15 mouse cellular contexts compared by ENCODE assay signal in genomic region chr8:122695438-122696042, GRCm38 (mm10). TPM values are rescaled to one million over a fixed set of nuclear protein-coding genes. Genes with fewer than 3 reads are reported as not detected.
A peak's percentile ranks its signal among the peaks of the same experiment; 100 is the strongest.
DNase-seq lines count a peak whose midpoint lies in the region; ATAC-seq and TF ChIP-seq lines count a peak whose summit lies in the region.
"Had no signal": no experiment of that assay in that cellular context is flagged by ENCODE, and none has a peak within 500 bp of the region (broad histone marks: within the 10 kb centered on the region; RNA-seq: fewer than 3 reads in every experiment).

No protein-coding gene starts in this region.

- TF ChIP-seq CTCF in lung, adult 2 months (IDR thresholded peaks at IDR 0.05; ENCODE audit: insufficient read depth, low read length): no peak
- no peak for TF ChIP-seq CTCF in bone marrow, adult 2 months (IDR thresholded peaks at IDR 0.05; ENCODE audit: control insufficient read depth, insufficient read depth, low read length)

- no peak overlapping the region for H3K9ac ChIP-seq in heart, embryonic 11.5 days (ENCODE audit: low read depth, low read length)
- peak overlapping the region; percentile 20; the same call in 1 of the 2 replicates for H3K9ac ChIP-seq in liver, embryonic 16.5 days (ENCODE audit: low read depth, low read length)
- H3K9ac ChIP-seq: embryonic facial prominence, embryonic 12.5 days had no signal

- ATAC-seq in heart, embryonic 11.5 days (replicated peaks; ENCODE audit: insufficient number of reproducible peaks, low FRiP score, low TSS enrichment): no peak
- ATAC-seq in liver, embryonic 16.5 days (ENCODE audit: low read depth): no peak
- ATAC-seq: CD4-positive, CD25-positive, alpha-beta regulatory T cell, adult 4 months; forebrain, embryonic 14.5 days; intestine, embryonic 16.5 days had no signal

- no peak overlapping the region for H3K4me3 ChIP-seq in heart, embryonic 11.5 days (ENCODE audit: low read depth, low read length)
- no peak overlapping the region for H3K4me3 ChIP-seq in lung, adult 2 months (replicated peaks; ENCODE audit: extremely low read depth, low read depth, low read length)
- peak overlapping the region; percentile 28 for H3K4me3 ChIP-seq in bone marrow, adult 2 months (replicated peaks; ENCODE audit: control insufficient read depth, low read depth, low read length)
- peak overlapping the region; percentile 58 for H3K4me3 ChIP-seq in liver, embryonic 16.5 days (ENCODE audit: low read depth, low read length)
- H3K4me3 ChIP-seq: embryonic facial prominence, embryonic 12.5 days; hindbrain, embryonic 10.5 days had no signal

- peaks cover 42% of the 10 kb centered on the region for H3K4me1 ChIP-seq in heart, embryonic 11.5 days (ENCODE audit: control insufficient read depth, insufficient read depth, low read length)
- peaks cover 6% of the 10 kb centered on the region; the same call in 1 of the 2 replicates for H3K4me1 ChIP-seq in lung, adult 2 months (ENCODE audit: control insufficient read depth, insufficient read depth, low read length)
- peaks cover 30% of the 10 kb centered on the region for H3K4me1 ChIP-seq in bone marrow, adult 2 months (ENCODE audit: control insufficient read depth, insufficient read depth, low read length)
- H3K4me1 ChIP-seq in liver, embryonic 16.5 days (ENCODE audit: control insufficient read depth, low read depth, low read length): peaks cover 95% of the 10 kb centered on the region

- H3K27ac ChIP-seq in heart, embryonic 11.5 days (ENCODE audit: low read depth, low read length): no peak overlapping the region
- H3K27ac ChIP-seq in bone marrow, adult 2 months (ENCODE audit: control insufficient read depth, insufficient read depth, low read depth, low read length, poor library complexity): peak overlapping the region; percentile 11; the same call in 1 of the 2 replicates
- peak overlapping the region; percentile 24; the same call in 1 of the 2 replicates for H3K27ac ChIP-seq in liver, embryonic 16.5 days (ENCODE audit: low read length)
- H3K27ac ChIP-seq: embryonic facial prominence, embryonic 12.5 days; hindbrain, embryonic 10.5 days had no signal

- DNase-seq in heart, adult 18-20 months: no peak
- peak; percentile 56 for DNase-seq in lung, postnatal 36 days
- no peak for DNase-seq in lung, adult 2 months
- DNase-seq in layer of hippocampus, postnatal 36 days: no peak
- DNase-seq: cerebellum, adult 9-10 months; gastrocnemius, postnatal 36 days; thymus, postnatal 14 days had no signal

- H3K9me3 ChIP-seq in heart, embryonic 11.5 days (replicated peaks; ENCODE audit: control insufficient read depth, low read length): no peaks in the 10 kb centered on the region
- no peaks in the 10 kb centered on the region for H3K9me3 ChIP-seq in liver, embryonic 16.5 days (replicated peaks; ENCODE audit: control insufficient read depth, low read length)
- H3K9me3 ChIP-seq: embryonic facial prominence, embryonic 12.5 days; hindbrain, embryonic 10.5 days had no signal

- 57% methylated on average over 7 of the region's 7 CpGs for WGBS in heart, embryonic 11.5 days (ENCODE audit: insufficient replicate concordance)
- 69% methylated on average over 7 of the region's 7 CpGs for WGBS in lung, adult 2 months
- 26% methylated on average over 7 of the region's 7 CpGs for WGBS in bone marrow, adult 2 months
- 45% methylated on average over 7 of the region's 7 CpGs for WGBS in liver, embryonic 16.5 days (ENCODE audit: insufficient replicate concordance)

- TF ChIP-seq POLR2A in lung, adult 2 months (IDR thresholded peaks at IDR 0.05; ENCODE audit: borderline replicate concordance, extremely low read depth, low read depth, low read length): no peak
- TF ChIP-seq POLR2A in bone marrow, adult 2 months (IDR thresholded peaks at IDR 0.05; ENCODE audit: borderline replicate concordance, control insufficient read depth, low read depth, low read length): no peak

- H3K4me2 ChIP-seq in heart, embryonic 11.5 days: peak overlapping the region; percentile 4; the same call in 1 of the 2 replicates
- H3K4me2 ChIP-seq in liver, embryonic 16.5 days (ENCODE audit: low read depth, low read length): peak overlapping the region; percentile 64
- H3K4me2 ChIP-seq: embryonic facial prominence, embryonic 12.5 days had no signal

- H3K36me3 ChIP-seq in heart, embryonic 11.5 days (ENCODE audit: control insufficient read depth, insufficient read depth, low read length): no peaks in the 10 kb centered on the region
- H3K36me3 ChIP-seq in liver, embryonic 16.5 days (ENCODE audit: control insufficient read depth, insufficient read depth): no peaks in the 10 kb centered on the region
- H3K36me3 ChIP-seq: embryonic facial prominence, embryonic 12.5 days; hindbrain, embryonic 10.5 days had no signal

- 0 out of 2 replicates have a peak, but pooled peaks cover 2% of the 10 kb centered on the region for H3K27me3 ChIP-seq in heart, embryonic 11.5 days (ENCODE audit: control insufficient read depth, insufficient read depth, low read length)
- H3K27me3 ChIP-seq in liver, embryonic 16.5 days (ENCODE audit: control insufficient read depth, insufficient read depth, low read depth, low read length): no peaks in the 10 kb centered on the region; the same call in 1 of the 2 replicates
- H3K27me3 ChIP-seq: embryonic facial prominence, embryonic 12.5 days had no signal

RNA-seq across cellular contexts. Expression of gene Cbfa2t3, which starts 3.4 kb away (rescaled TPM):
- 5.2 and 5.4 TPM in 2 replicates for polyA plus RNA-seq in heart, embryonic 11.5 days (2014; fragmentation: Nextera tagmentation; extraction: Ambion mirVana)
- 10 to 100 TPM; 18.7 to 20.4 TPM for total RNA-seq in heart, adult 18-20 months (2021)
- 40.0 and 45.7 TPM in 2 replicates for polyA plus RNA-seq in lung, adult 2 months (2012; rRNA removed)
- 16.3 and 58.8 TPM in 2 replicates for polyA plus RNA-seq in bone marrow, adult 2 months (2011; ENCODE audit: insufficient read depth, insufficient read length, low replicate concordance, missing spikeins)
- polyA plus RNA-seq in liver, embryonic 16.5 days (2015; fragmentation: Nextera tagmentation; extraction: Ambion mirVana): 3.1 and 3.3 TPM in 2 replicates
- 10 to 100 TPM; 47.2 to 50.2 TPM for total RNA-seq in layer of hippocampus, postnatal 36 days (2021)

Comparison
In these comparisons a context has a peak if more than half of its experiments do, and no peak if none do; other contexts are left out.
1. H3K4me3 ChIP-seq: peak in bone marrow, adult 2 months (single experiment) and liver, embryonic 16.5 days (single experiment); none in heart, embryonic 11.5 days (single experiment) and lung, adult 2 months (single experiment).